20 mouse cellular contexts compared by ENCODE assay signal in the genomic region with DNA sequence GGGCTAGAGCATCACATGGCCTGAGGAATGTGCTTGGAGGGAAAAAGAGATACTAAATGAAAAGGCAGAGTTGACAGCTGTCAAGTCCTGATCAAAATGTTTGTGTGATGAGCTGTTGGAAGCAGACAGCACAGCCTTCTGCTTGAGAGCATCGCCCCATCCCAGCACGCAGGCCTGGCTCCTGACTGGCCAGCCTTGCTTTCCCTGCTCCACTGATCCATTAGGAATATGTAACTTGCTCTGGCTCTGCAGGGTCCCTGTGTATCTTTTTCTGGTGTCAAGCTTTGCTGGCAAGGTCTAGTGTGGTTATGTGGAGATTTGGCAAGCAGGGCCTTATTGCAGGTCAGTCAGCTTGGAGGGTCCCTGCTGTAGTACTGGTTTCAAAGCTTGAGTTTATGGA.
"Had no signal": no experiment of that assay in that cellular context is flagged by ENCODE, and none has a peak within 500 bp of the region (broad histone marks: within the 10 kb centered on the region; RNA-seq: fewer than 3 reads in every experiment).

No protein-coding gene starts in this region.

- H3K4me2 ChIP-seq: limb, embryonic 12.5 days; limb, embryonic 15.5 days; liver, embryonic 11.5 days; lung, embryonic 14.5 days; midbrain, embryonic 12.5 days; midbrain, embryonic 15.5 days had no signal

- H3K36me3 ChIP-seq: midbrain, embryonic 15.5 days had no signal

- H3K9me3 ChIP-seq: limb, embryonic 12.5 days; limb, embryonic 15.5 days; midbrain, embryonic 12.5 days; midbrain, embryonic 15.5 days had no signal

- H3K27me3 ChIP-seq: limb, embryonic 12.5 days; limb, embryonic 15.5 days; midbrain, embryonic 12.5 days; midbrain, embryonic 15.5 days had no signal

- ATAC-seq: liver, postnatal 0 days; lung, postnatal 0 days; midbrain, embryonic 15.5 days had no signal

- H3K4me3 ChIP-seq: layer of hippocampus, adult 2 months; limb, embryonic 12.5 days; limb, embryonic 15.5 days; midbrain, embryonic 12.5 days; midbrain, embryonic 15.5 days had no signal

- DNase-seq: kidney, adult 2 months; kidney, postnatal 25 days; layer of hippocampus, adult 9-11 months; liver, postnatal 0 days; lung, embryonic 14.5 days; right cerebral cortex, postnatal 25 days; spleen, adult 18-20 months; thymus, adult 2 months; thymus, postnatal 14 days; thymus, postnatal 4 days had no signal

- H3K9ac ChIP-seq: limb, embryonic 12.5 days; limb, embryonic 15.5 days; liver, embryonic 14.5 days; liver, postnatal 0 days; lung, embryonic 14.5 days; midbrain, embryonic 12.5 days; midbrain, embryonic 15.5 days had no signal

- H3K27ac ChIP-seq: kidney, postnatal 0 days; layer of hippocampus, adult 2 months; limb, embryonic 12.5 days; limb, embryonic 15.5 days; liver, embryonic 14.5 days; macrophage; midbrain, embryonic 12.5 days; midbrain, embryonic 15.5 days had no signal
